Mouse (Mus musculus) cerebellum, adult 2 months (tissue): ENCODE data around the gene Rbp7. TPM values are rescaled to one million over a fixed set of nuclear protein-coding genes. Genes with fewer than 3 reads are reported as not detected.

ENCODE experiments used
- DNase-seq, 2 experiments: peaks; one replicate each; pipeline ENCODE4 v3.0.0; 2021
- H3K27ac ChIP-seq: fragments of 200-500 bp; 2 replicates; pipeline ENCODE4 v1.5.1; 2012; ENCODE audit warnings: low read length, control low read depth, inconsistent platforms; ENCODE audit not compliant: insufficient read depth
- H3K27me3 ChIP-seq: fragments of 200-500 bp; 2 replicates; pipeline ENCODE4 v1.6.1; 2012; ENCODE audit warnings: inconsistent platforms, mild to moderate bottlenecking, low read length, moderate library complexity; ENCODE audit not compliant: control insufficient read depth, insufficient read depth
- H3K4me1 ChIP-seq: fragments of 200-500 bp; 2 replicates; pipeline ENCODE4 v1.6.1; 2011; ENCODE audit warnings: low read length; ENCODE audit not compliant: control insufficient read depth, insufficient read depth
- H3K4me3 ChIP-seq: fragments of 200-500 bp; replicated peaks from 2 replicates; pipeline ENCODE3; 2011; ENCODE audit warnings: mild to moderate bottlenecking, low read depth, low read length, control low read depth; ENCODE audit not compliant: insufficient read depth
- CTCF ChIP-seq: fragments of 200-500 bp; IDR thresholded peaks from 2 replicates; pipeline ENCODE4 v1.5.1; 2011; ENCODE audit warnings: low read depth, mild to moderate bottlenecking, control low read depth, low read length, moderate library complexity, borderline replicate concordance; ENCODE audit not compliant: insufficient read depth
- POLR2A ChIP-seq: fragments of 200-500 bp; IDR thresholded peaks from 2 replicates; pipeline ENCODE4 v1.6.1; 2011; ENCODE audit warnings: low read length, control low read depth, borderline replicate concordance; ENCODE audit not compliant: insufficient read depth
- WGBS: fragments of 180-500 bp; shearing (Covaris S2); methylation state at CpG from one replicate; pipeline ENCODE4 v1.1.7; 2018; 5-methylcytosine and 5-hydroxymethylcytosine counted together
- polyA plus RNA-seq: library from polyadenylated mRNA; depleted of rRNA; stranded (reverse); fragments of >200 nt; gene quantifications from 2 replicates; pipeline ENCODE4 v1.2.3, GENCODE M21; 2012

Gene Rbp7
- polyA plus RNA-seq, 1 experiment, result 0.54 TPM

GRCm38 (mm10) chr4:149429592-149429991, 25.2 kb downstream of the Rbp7 start:
- TF ChIP-seq CTCF (no peak), POLR2A (no peak)
- DNase-seq, result peak; percentile 86 to 94
- WGBS, result 11% methylated on average over 5 of the region's 5 CpGs
- Histone ChIP-seq H3K4me3 (no peak overlapping the region), H3K27me3 (no peaks in the 10 kb centered on the region), H3K27ac (peak overlapping the region; percentile 64; the same call in 1 of the 2 replicates), H3K4me1 (peaks cover 9% of the 10 kb centered on the region)

- DNase-seq, result peak; percentile 96 to 97
- H3K4me1 ChIP-seq, result peaks cover 17% of the 10 kb centered on the region
- under 1% methylated on average over 50 of the region's 50 CpGs for WGBS
- H3K27ac ChIP-seq, result peak within 1 kb of the TSS; percentile 90
- H3K4me3 ChIP-seq, result peak within 1 kb of the TSS; percentile 93
- TF ChIP-seq CTCF (no peak), POLR2A (peak; percentile 52; the same call in 1 of the 2 replicates)
- H3K27me3 ChIP-seq, result no peaks in the 10 kb centered on the region
Observed at GRCm38 (mm10) chr4:149426325-149427199, 28.2 kb downstream of the Rbp7 start, which contains the start of gene Ube4b. Ube4b (minus strand) TSS chr4:149426749.

GRCm38 (mm10) chr4:149425801-149426292, 28.9 kb downstream of the Rbp7 start:
- peak in 1 of 2 experiments; percentile 61 for DNase-seq
- H3K27ac ChIP-seq, result peak overlapping the region; percentile 90
- under 1% methylated on average over 35 of the region's 35 CpGs for WGBS

GRCm38 (mm10) chr4:149424755-149425154, 30.0 kb downstream of the Rbp7 start:
- H3K27ac ChIP-seq, result no peak overlapping the region
- WGBS, result 0% methylated on average over 9 of the region's 9 CpGs

More at GRCm38 (mm10) chr4:149425801-149426292, 28.9 kb downstream of the Rbp7 start:
- Histone ChIP-seq H3K4me1 (peaks cover 24% of the 10 kb centered on the region), H3K4me3 (peak overlapping the region; percentile 93), H3K27me3 (no peaks in the 10 kb centered on the region)
- TF ChIP-seq POLR2A, result no peak
- TF ChIP-seq CTCF, result no peak

GRCm38 (mm10) chr4:149417854-149418365, 36.9 kb downstream of the Rbp7 start:
- Histone ChIP-seq H3K4me1 (peaks cover 53% of the 10 kb centered on the region), H3K27me3 (no peaks in the 10 kb centered on the region), H3K4me3 (no peak overlapping the region), H3K27ac (no peak overlapping the region)
- WGBS, result 31% methylated on average over 5 of the region's 5 CpGs
- TF ChIP-seq CTCF (no peak), POLR2A (no peak)
- DNase-seq, result no peak

More at GRCm38 (mm10) chr4:149424755-149425154, 30.0 kb downstream of the Rbp7 start:
- DNase-seq, result peak in 1 of 2 experiments; percentile 41
- Histone ChIP-seq H3K27me3 (no peaks in the 10 kb centered on the region), H3K4me3 (peak overlapping the region; percentile 93), H3K4me1 (peaks cover 26% of the 10 kb centered on the region)
- TF ChIP-seq POLR2A (no peak), CTCF (no peak)

- Histone ChIP-seq H3K4me1 (peaks cover 49% of the 10 kb centered on the region), H3K4me3 (no peak overlapping the region), H3K27ac (no peak overlapping the region), H3K27me3 (no peaks in the 10 kb centered on the region)
- WGBS, result 39% methylated on average over 2 of the region's 2 CpGs
- no peak for DNase-seq
- TF ChIP-seq POLR2A, result no peak
- TF ChIP-seq CTCF, result no peak
Observed at GRCm38 (mm10) chr4:149416986-149417385, 37.8 kb downstream of the Rbp7 start.

- no peak overlapping the region for H3K4me3 ChIP-seq
- H3K27me3 ChIP-seq, result no peaks in the 10 kb centered on the region
- no peak overlapping the region for H3K27ac ChIP-seq
- TF ChIP-seq POLR2A (no peak), CTCF (no peak)
- peaks cover 43% of the 10 kb centered on the region for H3K4me1 ChIP-seq
- WGBS, result 64% methylated on average over 10 of the region's 10 CpGs
- no peak for DNase-seq
Observed at GRCm38 (mm10) chr4:149416417-149416816, 38.4 kb downstream of the Rbp7 start.

- 14% methylated on average over 13 of the region's 13 CpGs for WGBS
- no peak for TF ChIP-seq POLR2A
- TF ChIP-seq CTCF, result no peak
- no peak for DNase-seq
- no peaks in the 10 kb centered on the region for H3K27me3 ChIP-seq
- peaks cover 36% of the 10 kb centered on the region for H3K4me1 ChIP-seq
- H3K27ac ChIP-seq, result peak overlapping the region; percentile 40
- no peak overlapping the region for H3K4me3 ChIP-seq
Observed at GRCm38 (mm10) chr4:149415651-149416169, 39.1 kb downstream of the Rbp7 start.
